Mouse (Mus musculus) heart, postnatal 10 days (tissue): ENCODE measurements at regions not wholly inside any gene's neighbourhood (a gene's known extent, or its start where the extent isn't known, plus 50 kb on each side); places are given as distances from the start of the nearest gene placed in this dataset.

ENCODE experiments used
- DNase-seq, 2 experiments: peaks; one replicate each; pipeline ENCODE4 v3.0.0; 2021
- intact Hi-C: fragments of 180-260 bp; cut with DNase I; formaldehyde crosslinking; loops from one replicate; pipeline ENCODE4 v1.15.1; 2025

GRCm38 (mm10) chr12:99039497-99040322 is 119.3 kb downstream of the Ttc8 start:
- DNase-seq, result no peak
- intact Hi-C loops, result no loop called here

GRCm38 (mm10) chr12:99041606-99042005 is 121.2 kb downstream of the Ttc8 start:
- intact Hi-C loops, result no loop called here

GRCm38 (mm10) chr12:99042918-99043862 is 122.8 kb downstream of the Ttc8 start:
- intact Hi-C loops, result no loop called here
- no peak for DNase-seq

More at GRCm38 (mm10) chr12:99041606-99042005, 121.2 kb downstream of the Ttc8 start:
- peak in 1 of 2 experiments; percentile 5 for DNase-seq

- no peak for DNase-seq
- intact Hi-C loops, result no loop called here
These were observed 124.1 kb downstream of the Ttc8 start for GRCm38 (mm10) chr12:99044477-99044876.

GRCm38 (mm10) chr12:99050426-99050825 is 130.1 kb downstream of the Ttc8 start:
- intact Hi-C loops, result no loop called here
- DNase-seq, result no peak

- intact Hi-C loops, result no loop called here
- DNase-seq, result no peak
These were observed 132.2 kb downstream of the Ttc8 start for GRCm38 (mm10) chr12:99052599-99052998.

- intact Hi-C loops, result no loop called here
- no peak for DNase-seq
These were observed 137.1 kb downstream of the Ttc8 start for GRCm38 (mm10) chr12:99057521-99057920.

GRCm38 (mm10) chr12:99058916-99059315 is 138.5 kb downstream of the Ttc8 start:
- DNase-seq, result no peak

GRCm38 (mm10) chr12:99059491-99059890 is 139.1 kb downstream of the Ttc8 start:
- DNase-seq, result no peak
- intact Hi-C loops, result no loop called here

More at GRCm38 (mm10) chr12:99058916-99059315, 138.5 kb downstream of the Ttc8 start:
- intact Hi-C loops, result no loop called here

- no peak for DNase-seq
- intact Hi-C loops, result no loop called here
These were observed 140.3 kb downstream of the Ttc8 start for GRCm38 (mm10) chr12:99060702-99061101.

GRCm38 (mm10) chr12:99063441-99063840 is 143.1 kb downstream of the Ttc8 start:
- DNase-seq, result no peak
- intact Hi-C loops, result no loop called here

GRCm38 (mm10) chr12:99063885-99064284 is 143.5 kb downstream of the Ttc8 start:
- intact Hi-C loops, result no loop called here

GRCm38 (mm10) chr12:99067962-99068361 is 147.6 kb downstream of the Ttc8 start:
- no peak for DNase-seq
- intact Hi-C loops, result no loop called here

More at GRCm38 (mm10) chr12:99063885-99064284, 143.5 kb downstream of the Ttc8 start:
- DNase-seq, result no peak

GRCm38 (mm10) chr12:99073766-99074165 is 153.4 kb downstream of the Ttc8 start:
- intact Hi-C loops, result no loop called here
- DNase-seq, result no peak

- DNase-seq, result peak; percentile 9 to 17
- intact Hi-C loops, result no loop called here
These were observed 157.0 kb downstream of the Ttc8 start for GRCm38 (mm10) chr12:99077366-99077765.

- no peak for DNase-seq
- intact Hi-C loops, result loop anchor here (5.0 kb wide), 2 partner anchors 757 to 782 kb away; no protein-coding TSS in a partner anchor
These were observed 159.5 kb downstream of the Ttc8 start for GRCm38 (mm10) chr12:99079873-99080272.

- intact Hi-C loops, result loop anchor here (1.0 to 5.0 kb wide), 3 partner anchors 754 to 1023 kb away; no protein-coding TSS in a partner anchor
- no peak for DNase-seq
These were observed 163.2 kb downstream of the Ttc8 start for GRCm38 (mm10) chr12:99083616-99084015.

- intact Hi-C loops, result loop anchor here (1.0 to 5.0 kb wide), 3 partner anchors 753 to 1022 kb away; no protein-coding TSS in a partner anchor
- DNase-seq, result peak; percentile 87 to 89
These were observed 163.8 kb downstream of the Ttc8 start for GRCm38 (mm10) chr12:99084144-99084543.

- intact Hi-C loops, result no loop called here
- DNase-seq, result no peak
These were observed 166.9 kb downstream of the Ttc8 start for GRCm38 (mm10) chr12:99087286-99087685.

- DNase-seq, result no peak
- intact Hi-C loops, result no loop called here
These were observed 171.4 kb downstream of the Ttc8 start for GRCm38 (mm10) chr12:99091770-99092169.

- intact Hi-C loops, result no loop called here
- no peak for DNase-seq
These were observed 172.8 kb downstream of the Ttc8 start for GRCm38 (mm10) chr12:99093151-99093550.
